Comparison of ENCODE assay signal across 13 mouse cellular contexts in genomic region chr7:37929738-37930137, GRCm38 (mm10).
A peak's percentile ranks its signal among the peaks of the same experiment; 100 is the strongest.
DNase-seq lines count a peak whose midpoint lies in the region; ATAC-seq and TF ChIP-seq lines count a peak whose summit lies in the region.
"Had no signal": no experiment of that assay in that cellular context is flagged by ENCODE, and none has a peak within 500 bp of the region (broad histone marks: within the 10 kb centered on the region; RNA-seq: fewer than 3 reads in every experiment).

No protein-coding gene starts in this region.

- H3K4me3 ChIP-seq in lung, adult 2 months (replicated peaks; ENCODE audit: extremely low read depth, low read depth, low read length) = no peak overlapping the region
- H3K4me3 ChIP-seq: limb, embryonic 15.5 days; neural tube, embryonic 12.5 days had no signal

- no peaks in the 10 kb centered on the region for H3K4me1 ChIP-seq in lung, adult 2 months (ENCODE audit: control insufficient read depth, insufficient read depth, low read length)

- WGBS in lung, adult 2 months = 45% methylated on average over 5 of the region's 5 CpGs

- no peak for TF ChIP-seq CTCF in lung, adult 2 months (IDR thresholded peaks at IDR 0.05; ENCODE audit: insufficient read depth, low read length)

- no peak for ATAC-seq in cerebellum, adult (ENCODE audit: insufficient number of reproducible peaks, low FRiP score, low TSS enrichment)

- TF ChIP-seq POLR2A in lung, adult 2 months (IDR thresholded peaks at IDR 0.05; ENCODE audit: borderline replicate concordance, extremely low read depth, low read depth, low read length) = no peak

- DNase-seq in adrenal gland, postnatal 10 days = peak; percentile 13
- no peak for DNase-seq in adrenal gland, adult 2 months
- DNase-seq in lung, postnatal 10 days = peak; percentile 24
- no peak for DNase-seq in lung, adult 2 months
- DNase-seq in layer of hippocampus, adult 18-20 months (ENCODE audit: low spot score in 2 of 2) = peak; percentile 34 to 54
- DNase-seq in right cerebral cortex, postnatal 10 days (ENCODE audit: low spot score in 2 of 2) = peak; percentile 64 to 74
- no peak for DNase-seq in cerebellum, adult 11 months
- DNase-seq: heart, adult 18-20 months; lung, postnatal 36 days; thymus, postnatal 25 days had no signal

Comparison
In these comparisons a context has a peak if more than half of its experiments do, and no peak if none do; other contexts are left out.
1. DNase-seq: peak in adrenal gland, postnatal 10 days (single experiment), lung, postnatal 10 days (single experiment), layer of hippocampus, adult 18-20 months (2 of 2) and right cerebral cortex, postnatal 10 days (2 of 2); none in adrenal gland, adult 2 months (single experiment), lung, adult 2 months (single experiment) and cerebellum, adult 11 months (single experiment).